Mouse (Mus musculus) midbrain, embryonic 14.5 days (tissue): Measurements from ENCODE around the gene Taar7b. TPM values are rescaled to one million over a fixed set of nuclear protein-coding genes. Genes with fewer than 3 reads are reported as not detected.

ENCODE experiments used
- ATAC-seq: fragments of 200-750 bp; cut with Nextera tagmentation; 2 replicates; pipeline ENCODE4 v1.8.0; 2017; ENCODE audit warnings: moderate number of reproducible peaks, moderate library complexity; ENCODE audit not compliant: low FRiP score, low TSS enrichment
- DNase-seq: peaks from one replicate; pipeline ENCODE4 v3.0.0-alpha.2; 2015
- H3K27ac ChIP-seq: fragments of 300-500 bp; sonication (generic); replicated peaks from 2 replicates; pipeline ENCODE4 v1.5.1; 2014; ENCODE audit warnings: mild to moderate bottlenecking, low read depth, low read length, moderate library complexity
- H3K27me3 ChIP-seq: fragments of 300-500 bp; sonication (generic); 2 replicates; pipeline ENCODE4 v1.6.1; 2014; ENCODE audit warnings: low read length, control low read depth, mixed read lengths; ENCODE audit not compliant: control insufficient read depth, insufficient read depth
- H3K36me3 ChIP-seq: fragments of 300-500 bp; sonication (generic); 2 replicates; pipeline ENCODE4 v1.6.1; 2014; ENCODE audit warnings: low read length, control low read depth; ENCODE audit not compliant: control insufficient read depth, insufficient read depth
- H3K4me1 ChIP-seq: fragments of 300-500 bp; sonication (generic); 2 replicates; pipeline ENCODE4 v1.6.1; 2014; ENCODE audit warnings: mild to moderate bottlenecking, antibody characterized with exemption, low read length, control low read depth; ENCODE audit not compliant: control insufficient read depth, insufficient read depth
- H3K4me2 ChIP-seq: fragments of 300-500 bp; sonication (generic); 2 replicates; pipeline ENCODE4 v1.6.1; 2014; ENCODE audit warnings: mild to moderate bottlenecking, low read length, moderate library complexity
- H3K4me3 ChIP-seq: fragments of 300-500 bp; sonication (generic); replicated peaks from 2 replicates; pipeline ENCODE4 v1.5.1; 2014; ENCODE audit warnings: low read depth, low read length
- H3K9ac ChIP-seq: fragments of 300-500 bp; sonication (generic); replicated peaks from 2 replicates; pipeline ENCODE4 v1.6.1; 2014; ENCODE audit warnings: mild to moderate bottlenecking, low read length, moderate library complexity
- H3K9me3 ChIP-seq: fragments of 300-500 bp; sonication (generic); 2 replicates; pipeline ENCODE4 v1.6.1; 2016; ENCODE audit warnings: low read length, control low read depth, mixed read lengths; ENCODE audit not compliant: control insufficient read depth
- WGBS: fragments of 180-500 bp; shearing (Covaris S2); extraction: QIAGEN DNeasy Blood & Tissue Kit; methylation state at CpG from one replicate; pipeline ENCODE4 v1.1.7; 2014; 5-methylcytosine and 5-hydroxymethylcytosine counted together
- polyA plus RNA-seq: library from polyadenylated mRNA; unstranded; fragments of >200 nt; fragmentation: Nextera tagmentation; extraction: Ambion mirVana; gene quantifications from 2 replicates; pipeline ENCODE4 v1.2.1, GENCODE M21; 2014

Gene Taar7b
- polyA plus RNA-seq, 1 experiment from 2014 or later, result not detected

GRCm38 (mm10) chr10:23978901-23979705 lies 20.6 kb upstream of the Taar7b start:
- H3K9me3 ChIP-seq, result no peaks in the 10 kb centered on the region
- no peaks in the 10 kb centered on the region for H3K36me3 ChIP-seq
- 45% methylated on average over 16 of the region's 16 CpGs for WGBS
- H3K4me1 ChIP-seq, result no peaks in the 10 kb centered on the region
- DNase-seq, result peak; percentile 83
- H3K27me3 ChIP-seq, result no peaks in the 10 kb centered on the region
- H3K9ac ChIP-seq, result no peak overlapping the region
- no peak overlapping the region for H3K4me2 ChIP-seq
- H3K27ac ChIP-seq, result no peak overlapping the region
- ATAC-seq, result peak; percentile 55; the same call in 1 of the 2 replicates
- H3K4me3 ChIP-seq, result no peak overlapping the region

GRCm38 (mm10) chr10:23985546-23985945 lies 14.2 kb upstream of the Taar7b start, which contains the start of gene Taar6:
Gene Taar6, minus strand, starts transcription at chr10:23985646.
- no peak within 1 kb of the TSS for H3K9ac ChIP-seq
- 74% methylated on average over 8 of the region's 8 CpGs for WGBS

GRCm38 (mm10) chr10:23986419-23986818 lies 13.3 kb upstream of the Taar7b start:
- WGBS, result 80% methylated on average over 5 of the region's 5 CpGs
- Histone ChIP-seq H3K4me3 (no peak overlapping the region), H3K27ac (no peak overlapping the region), H3K27me3 (no peaks in the 10 kb centered on the region), H3K36me3 (no peaks in the 10 kb centered on the region), H3K4me1 (no peaks in the 10 kb centered on the region), H3K9me3 (no peaks in the 10 kb centered on the region), H3K9ac (no peak overlapping the region), H3K4me2 (no peak overlapping the region)
- ATAC-seq (no peak), DNase-seq (no peak)

More at GRCm38 (mm10) chr10:23985546-23985945, 14.2 kb upstream of the Taar7b start, which contains the start of gene Taar6:
- H3K36me3 ChIP-seq, result no peaks in the 10 kb centered on the region
- no peak within 1 kb of the TSS for H3K4me2 ChIP-seq
- no peak within 1 kb of the TSS for H3K27ac ChIP-seq
- no peak within 1 kb of the TSS for H3K4me3 ChIP-seq
- no peaks in the 10 kb centered on the region for H3K9me3 ChIP-seq
- H3K4me1 ChIP-seq, result no peaks in the 10 kb centered on the region
- H3K27me3 ChIP-seq, result no peaks in the 10 kb centered on the region
- no peak for DNase-seq
- no peak for ATAC-seq

GRCm38 (mm10) chr10:23993381-23993780 lies 6.4 kb upstream of the Taar7b start, which contains the start of gene Taar7a:
Gene Taar7a, minus strand, starts transcription at chr10:23993481.
- H3K4me3 ChIP-seq, result no peak within 1 kb of the TSS
- no peaks in the 10 kb centered on the region for H3K4me1 ChIP-seq
- H3K9ac ChIP-seq, result no peak within 1 kb of the TSS
- 69% methylated on average over 3 of the region's 3 CpGs for whole genome bisulfite sequencing
- no peaks in the 10 kb centered on the region for H3K9me3 ChIP-seq
- no peak within 1 kb of the TSS for H3K27ac ChIP-seq
- no peak within 1 kb of the TSS for H3K4me2 ChIP-seq
- DNase-seq (no peak), ATAC-seq (no peak)
- no peaks in the 10 kb centered on the region for H3K36me3 ChIP-seq
- H3K27me3 ChIP-seq, result no peaks in the 10 kb centered on the region

GRCm38 (mm10) chr10:24006442-24006841 lies 6.7 kb downstream of the Taar7b start:
- ATAC-seq (no peak), DNase-seq (no peak)
- Histone ChIP-seq H3K9ac (no peak overlapping the region), H3K36me3 (no peaks in the 10 kb centered on the region), H3K27me3 (no peaks in the 10 kb centered on the region), H3K27ac (no peak overlapping the region), H3K9me3 (no peaks in the 10 kb centered on the region), H3K4me3 (no peak overlapping the region), H3K4me1 (no peaks in the 10 kb centered on the region), H3K4me2 (no peak overlapping the region)
- 77% methylated on average over 1 of the region's 1 CpGs for WGBS

- Histone ChIP-seq H3K4me3 (no peak overlapping the region), H3K9me3 (no peaks in the 10 kb centered on the region), H3K4me1 (no peaks in the 10 kb centered on the region), H3K27ac (no peak overlapping the region), H3K4me2 (no peak overlapping the region), H3K27me3 (no peaks in the 10 kb centered on the region), H3K36me3 (no peaks in the 10 kb centered on the region), H3K9ac (no peak overlapping the region)
- 58% methylated on average over 2 of the region's 2 CpGs for WGBS
- ATAC-seq (no peak), DNase-seq (no peak)
These were observed 7.3 kb downstream of the Taar7b start for GRCm38 (mm10) chr10:24007034-24007433.

- 88% methylated on average over 1 of the region's 1 CpGs for WGBS
- Histone ChIP-seq H3K9ac (no peak overlapping the region), H3K36me3 (no peaks in the 10 kb centered on the region), H3K4me1 (no peaks in the 10 kb centered on the region), H3K4me2 (no peak overlapping the region), H3K27me3 (no peaks in the 10 kb centered on the region), H3K27ac (no peak overlapping the region), H3K9me3 (no peaks in the 10 kb centered on the region), H3K4me3 (no peak overlapping the region)
- DNase-seq, result no peak
- ATAC-seq, result no peak
These were observed 8.4 kb downstream of the Taar7b start for GRCm38 (mm10) chr10:24008143-24008542.

GRCm38 (mm10) chr10:24026922-24027321 lies 27.2 kb downstream of the Taar7b start, which contains the start of gene Taar7d:
Gene Taar7d, plus strand, starts transcription at chr10:24027222.
- H3K27ac ChIP-seq, result no peak within 1 kb of the TSS
- no peak within 1 kb of the TSS for H3K4me2 ChIP-seq
- no peak within 1 kb of the TSS for H3K4me3 ChIP-seq
- H3K4me1 ChIP-seq, result no peaks in the 10 kb centered on the region
- no peak within 1 kb of the TSS for H3K9ac ChIP-seq
- H3K27me3 ChIP-seq, result no peaks in the 10 kb centered on the region
- ATAC-seq, result no peak
- no peaks in the 10 kb centered on the region for H3K36me3 ChIP-seq
- no peak for DNase-seq
- no peaks in the 10 kb centered on the region for H3K9me3 ChIP-seq

GRCm38 (mm10) chr10:24031347-24031746 lies 31.6 kb downstream of the Taar7b start:
- no peaks in the 10 kb centered on the region for H3K36me3 ChIP-seq
- no peak for DNase-seq

More at GRCm38 (mm10) chr10:24031347-24031746, 31.6 kb downstream of the Taar7b start:
- Histone ChIP-seq H3K27me3 (no peaks in the 10 kb centered on the region), H3K27ac (no peak overlapping the region), H3K4me2 (no peak overlapping the region), H3K4me1 (no peaks in the 10 kb centered on the region), H3K4me3 (no peak overlapping the region), H3K9ac (no peak overlapping the region), H3K9me3 (no peaks in the 10 kb centered on the region)
- no peak for ATAC-seq
